Mouse (Mus musculus) hindbrain, embryonic 12.5 days (tissue): ENCODE data around the gene Grip2. TPM values are rescaled to one million over a fixed set of nuclear protein-coding genes. Genes with fewer than 3 reads are reported as not detected.

Experiments used
- ATAC-seq: fragments of 200-750 bp; cut with Nextera tagmentation; 2 replicates; pipeline ENCODE4 v1.8.0; 2017; ENCODE audit warnings: moderate TSS enrichment; ENCODE audit not compliant: low FRiP score
- H3K27ac ChIP-seq: fragments of 300-500 bp; sonication (generic); 2 replicates; pipeline ENCODE4 v1.5.1; 2016; ENCODE audit warnings: mild to moderate bottlenecking
- H3K27me3 ChIP-seq: fragments of 300-500 bp; sonication (generic); 2 replicates; pipeline ENCODE4 v1.6.1; 2016; ENCODE audit warnings: mild to moderate bottlenecking
- H3K36me3 ChIP-seq: fragments of 300-500 bp; sonication (generic); 2 replicates; pipeline ENCODE4 v1.6.1; 2016; ENCODE audit warnings: mild to moderate bottlenecking
- H3K4me1 ChIP-seq: fragments of 300-500 bp; sonication (generic); 2 replicates; pipeline ENCODE4 v1.6.1; 2016
- H3K4me2 ChIP-seq: fragments of 300-500 bp; sonication (generic); replicated peaks from 2 replicates; pipeline ENCODE4 v1.6.1; 2016; ENCODE audit warnings: mild to moderate bottlenecking
- H3K4me3 ChIP-seq: fragments of 300-500 bp; sonication (generic); 2 replicates; pipeline ENCODE4 v1.5.1; 2016; ENCODE audit warnings: mild to moderate bottlenecking
- H3K9ac ChIP-seq: fragments of 300-500 bp; sonication (generic); 2 replicates; pipeline ENCODE4 v1.6.1; 2016; ENCODE audit warnings: mild to moderate bottlenecking, moderate library complexity
- H3K9me3 ChIP-seq: fragments of 300-500 bp; sonication (generic); replicated peaks from 2 replicates; pipeline ENCODE4 v1.6.1; 2016; ENCODE audit warnings: mild to moderate bottlenecking
- WGBS: fragments of 180-500 bp; shearing (Covaris S2); methylation state at CpG from one replicate; pipeline ENCODE4 v1.1.7; 2016; 5-methylcytosine and 5-hydroxymethylcytosine counted together
- polyA plus RNA-seq: library from polyadenylated mRNA; unstranded; fragments of >200 nt; fragmentation: Nextera tagmentation; extraction: Ambion mirVana; gene quantifications from 2 replicates; pipeline ENCODE4 v1.2.1, GENCODE M21; 2016

Grip2 gene
- polyA plus RNA-seq, 1 experiment from 2014 or later: 2.7 TPM

GRCm38 (mm10) chr6:91743886-91744285 is 83.2 kb downstream of the Grip2 start:
- H3K27me3 ChIP-seq: no peaks in the 10 kb centered on the region
- no peak overlapping the region for H3K4me3 ChIP-seq
- H3K4me2 ChIP-seq: no peak overlapping the region
- peaks cover 2% of the 10 kb centered on the region; the same call in 1 of the 2 replicates for H3K9me3 ChIP-seq
- H3K9ac ChIP-seq: no peak overlapping the region
- peaks cover 82% of the 10 kb centered on the region for H3K36me3 ChIP-seq
- H3K4me1 ChIP-seq: no peaks in the 10 kb centered on the region
- ATAC-seq: no peak
- H3K27ac ChIP-seq: no peak overlapping the region
- WGBS: 55% methylated on average over 4 of the region's 4 CpGs

GRCm38 (mm10) chr6:91742995-91743394 is 84.1 kb downstream of the Grip2 start:
- Histone ChIP-seq H3K9ac (no peak overlapping the region), H3K4me3 (no peak overlapping the region), H3K27ac (no peak overlapping the region), H3K4me1 (peaks cover 2% of the 10 kb centered on the region; the same call in 1 of the 2 replicates), H3K4me2 (no peak overlapping the region), H3K36me3 (peaks cover 80% of the 10 kb centered on the region), H3K27me3 (no peaks in the 10 kb centered on the region), H3K9me3 (no peaks in the 10 kb centered on the region)
- WGBS: 79% methylated on average over 8 of the region's 8 CpGs
- no peak for ATAC-seq

DNA sequence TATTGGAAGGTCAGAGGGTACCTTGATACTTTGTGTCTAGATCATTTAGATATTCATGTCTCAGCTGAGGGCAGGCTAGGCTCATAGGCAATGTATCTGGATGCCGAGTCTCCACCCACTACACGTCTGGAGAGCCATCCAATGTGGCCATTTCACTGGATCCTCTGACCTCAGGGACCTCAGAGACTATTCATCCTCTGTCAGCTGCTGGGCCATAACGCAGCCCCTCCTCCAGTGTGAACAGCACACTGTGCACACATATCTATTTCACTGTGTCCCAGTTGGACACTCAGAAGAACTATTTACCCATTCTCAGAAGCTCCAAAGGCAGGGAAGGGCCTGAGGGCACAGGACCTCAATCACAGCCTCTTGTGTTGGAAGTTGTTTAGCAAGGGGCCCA is 84.6 kb downstream of the Grip2 start:
- peaks cover 75% of the 10 kb centered on the region for H3K36me3 ChIP-seq
- no peak for ATAC-seq

DNA sequence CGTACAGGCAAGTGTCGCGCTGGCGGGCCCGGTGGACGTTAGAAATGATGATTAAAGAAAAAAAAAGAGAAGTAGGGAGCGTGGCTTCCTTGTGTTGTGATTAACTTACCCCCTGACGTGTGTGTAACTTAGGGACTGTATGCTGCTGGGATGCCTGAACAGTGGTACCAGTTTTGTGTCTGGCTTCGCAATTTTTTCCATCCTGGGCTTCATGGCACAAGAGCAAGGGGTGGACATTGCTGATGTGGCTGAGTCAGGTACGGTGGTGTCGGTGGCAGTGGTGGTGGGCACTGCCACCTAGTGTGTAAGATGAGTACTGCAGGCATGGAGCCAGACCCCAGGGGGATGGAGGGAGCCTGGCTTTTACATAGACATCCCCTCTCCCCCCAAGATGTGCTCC is 86.0 kb downstream of the Grip2 start:
- Histone ChIP-seq H3K4me2 (no peak overlapping the region), H3K27me3 (no peaks in the 10 kb centered on the region), H3K9ac (no peak overlapping the region), H3K36me3 (peaks cover 71% of the 10 kb centered on the region), H3K27ac (no peak overlapping the region), H3K9me3 (no peaks in the 10 kb centered on the region), H3K4me1 (peaks cover 4% of the 10 kb centered on the region; the same call in 1 of the 2 replicates), H3K4me3 (no peak overlapping the region)
- 72% methylated on average over 11 of the region's 11 CpGs for WGBS
- ATAC-seq: peak; percentile 73

More for the DNA sequence above, 84.6 kb downstream of the Grip2 start:
- 60% methylated on average over 3 of the region's 3 CpGs for WGBS
- H3K4me3 ChIP-seq: no peak overlapping the region
- H3K9me3 ChIP-seq: no peaks in the 10 kb centered on the region
- H3K9ac ChIP-seq: no peak overlapping the region
- no peaks in the 10 kb centered on the region for H3K27me3 ChIP-seq
- peaks cover 4% of the 10 kb centered on the region; the same call in 1 of the 2 replicates for H3K4me1 ChIP-seq
- no peak overlapping the region for H3K27ac ChIP-seq
- H3K4me2 ChIP-seq: no peak overlapping the region

DNA sequence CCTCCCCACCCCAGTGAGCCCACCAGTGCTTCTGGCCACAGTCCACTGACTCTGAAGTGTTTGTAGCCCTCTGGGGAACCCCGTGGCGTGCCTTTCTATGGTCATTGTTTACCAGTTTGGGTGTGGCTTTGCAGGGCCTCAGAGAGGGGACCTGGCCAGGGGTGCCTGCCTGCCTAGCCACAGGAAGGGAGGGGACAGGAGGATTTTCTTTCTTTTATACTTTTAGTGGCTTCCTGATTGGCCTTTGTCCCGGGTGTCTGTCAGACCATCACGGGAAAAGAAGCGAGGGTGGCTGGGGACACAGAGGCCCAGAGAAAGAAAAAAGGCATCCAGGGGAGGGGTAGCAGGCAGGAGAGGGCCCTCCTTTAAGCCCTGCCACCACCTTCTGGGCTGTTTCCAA is 89.0 kb downstream of the Grip2 start:
- Histone ChIP-seq H3K4me2 (no peak overlapping the region), H3K4me1 (peaks cover 4% of the 10 kb centered on the region; the same call in 1 of the 2 replicates), H3K36me3 (peaks cover 76% of the 10 kb centered on the region), H3K27ac (no peak overlapping the region), H3K9ac (no peak overlapping the region), H3K27me3 (no peaks in the 10 kb centered on the region), H3K9me3 (no peaks in the 10 kb centered on the region), H3K4me3 (no peak overlapping the region)
- 36% methylated on average over 5 of the region's 5 CpGs for WGBS
- no peak for ATAC-seq

GRCm38 (mm10) chr6:91737451-91737850 is 89.6 kb downstream of the Grip2 start:
- Histone ChIP-seq H3K9me3 (no peaks in the 10 kb centered on the region), H3K4me3 (no peak overlapping the region), H3K4me2 (no peak overlapping the region), H3K9ac (no peak overlapping the region), H3K36me3 (peaks cover 76% of the 10 kb centered on the region), H3K27ac (no peak overlapping the region), H3K27me3 (no peaks in the 10 kb centered on the region), H3K4me1 (peaks cover 4% of the 10 kb centered on the region; the same call in 1 of the 2 replicates)
- ATAC-seq: no peak
- 83% methylated on average over 7 of the region's 7 CpGs for WGBS

GRCm38 (mm10) chr6:91736471-91736870 is 90.6 kb downstream of the Grip2 start:
- 42% methylated on average over 5 of the region's 5 CpGs for WGBS
- peaks cover 11% of the 10 kb centered on the region for H3K4me1 ChIP-seq
- no peak for ATAC-seq
- no peaks in the 10 kb centered on the region for H3K9me3 ChIP-seq
- no peaks in the 10 kb centered on the region for H3K27me3 ChIP-seq
- H3K9ac ChIP-seq: no peak overlapping the region
- peaks cover 67% of the 10 kb centered on the region for H3K36me3 ChIP-seq
- peak overlapping the region; percentile 17; the same call in 1 of the 2 replicates for H3K27ac ChIP-seq
- no peak overlapping the region for H3K4me2 ChIP-seq
- no peak overlapping the region for H3K4me3 ChIP-seq

- H3K4me1 ChIP-seq: peaks cover 37% of the 10 kb centered on the region
- H3K36me3 ChIP-seq: peaks cover 51% of the 10 kb centered on the region
Measured at GRCm38 (mm10) chr6:91732138-91732537, 94.9 kb downstream of the Grip2 start.

DNA sequence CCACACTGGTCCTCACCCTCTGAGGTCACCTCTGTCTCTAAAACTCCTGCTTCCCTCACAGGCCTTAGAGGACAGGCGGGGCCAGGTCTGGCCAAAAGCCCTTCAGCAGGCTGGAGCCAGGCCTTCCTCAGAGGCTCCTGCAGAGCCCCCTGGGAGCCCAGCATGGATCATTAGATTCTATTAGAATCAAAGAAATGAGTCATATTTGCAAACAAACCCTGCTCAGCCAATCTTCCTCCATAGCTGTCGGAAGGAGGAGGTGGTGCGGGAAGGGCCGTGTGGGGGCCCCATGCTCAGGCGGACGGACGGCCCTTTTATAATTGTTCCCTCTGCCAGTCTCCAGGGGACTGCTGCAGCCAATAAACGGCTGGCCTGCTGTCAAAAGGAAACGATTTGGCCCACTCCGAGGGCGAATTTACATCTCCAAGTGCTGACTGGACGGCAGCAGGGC is 97.3 kb downstream of the Grip2 start:
- Histone ChIP-seq H3K27me3 (no peaks in the 10 kb centered on the region), H3K36me3 (peaks cover 51% of the 10 kb centered on the region), H3K4me3 (no peak overlapping the region), H3K4me2 (no peak overlapping the region; the same call in 1 of the 2 replicates), H3K4me1 (peaks cover 37% of the 10 kb centered on the region), H3K9ac (no peak overlapping the region), H3K27ac (peak overlapping the region; percentile 86), H3K9me3 (no peaks in the 10 kb centered on the region)
- peak; percentile 72 for ATAC-seq
- WGBS: 7% methylated on average over 12 of the region's 12 CpGs

More at GRCm38 (mm10) chr6:91732138-91732537, 94.9 kb downstream of the Grip2 start:
- Histone ChIP-seq H3K4me3 (no peak overlapping the region), H3K4me2 (no peak overlapping the region), H3K27ac (peak overlapping the region; percentile 8; the same call in 1 of the 2 replicates), H3K27me3 (no peaks in the 10 kb centered on the region), H3K9ac (no peak overlapping the region), H3K9me3 (no peaks in the 10 kb centered on the region)
- no peak for ATAC-seq
- WGBS: 80% methylated on average over 11 of the region's 11 CpGs

DNA sequence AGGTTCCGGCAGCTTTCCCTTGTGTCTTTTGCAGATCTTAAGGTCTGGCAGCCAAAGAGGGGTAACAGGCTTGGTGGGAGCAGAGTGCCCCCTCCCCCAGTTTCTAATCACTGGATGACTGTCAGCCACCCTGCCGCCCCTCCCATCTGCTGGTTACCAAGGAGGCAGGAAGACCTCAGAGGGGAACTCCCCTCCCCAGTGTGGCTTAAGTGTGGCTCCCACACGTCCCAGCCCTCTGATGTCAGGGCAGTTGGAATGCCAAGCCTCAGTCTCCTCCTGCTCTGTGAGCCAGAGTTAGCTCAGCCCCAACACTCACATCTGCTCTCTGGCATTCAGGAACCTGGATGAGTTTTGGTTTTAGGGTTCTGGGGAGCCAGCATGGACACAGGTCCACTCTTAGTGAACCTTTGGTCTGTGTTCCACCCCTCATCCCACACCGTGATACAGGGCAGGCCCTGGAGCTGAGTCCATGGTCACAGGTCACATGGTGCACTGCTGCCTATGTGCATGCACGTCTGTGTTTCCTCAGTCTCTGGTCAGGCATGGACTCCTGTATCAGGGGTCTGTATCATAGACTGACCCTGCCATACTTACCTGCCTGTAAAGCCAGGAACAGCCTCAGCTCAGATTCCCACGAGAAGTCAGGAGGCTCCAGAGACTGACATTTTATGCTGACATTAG is 98.0 kb downstream of the Grip2 start:
- ATAC-seq: peak; percentile 43
- H3K27ac ChIP-seq: peak overlapping the region; percentile 86
- H3K27me3 ChIP-seq: no peaks in the 10 kb centered on the region
- peaks cover 54% of the 10 kb centered on the region for H3K36me3 ChIP-seq
- WGBS: 30% methylated on average over 6 of the region's 6 CpGs
- no peaks in the 10 kb centered on the region for H3K9me3 ChIP-seq
- no peak overlapping the region for H3K4me2 ChIP-seq
- peak overlapping the region; percentile 15; the same call in 1 of the 2 replicates for H3K9ac ChIP-seq
- peaks cover 37% of the 10 kb centered on the region for H3K4me1 ChIP-seq
- H3K4me3 ChIP-seq: no peak overlapping the region

DNA sequence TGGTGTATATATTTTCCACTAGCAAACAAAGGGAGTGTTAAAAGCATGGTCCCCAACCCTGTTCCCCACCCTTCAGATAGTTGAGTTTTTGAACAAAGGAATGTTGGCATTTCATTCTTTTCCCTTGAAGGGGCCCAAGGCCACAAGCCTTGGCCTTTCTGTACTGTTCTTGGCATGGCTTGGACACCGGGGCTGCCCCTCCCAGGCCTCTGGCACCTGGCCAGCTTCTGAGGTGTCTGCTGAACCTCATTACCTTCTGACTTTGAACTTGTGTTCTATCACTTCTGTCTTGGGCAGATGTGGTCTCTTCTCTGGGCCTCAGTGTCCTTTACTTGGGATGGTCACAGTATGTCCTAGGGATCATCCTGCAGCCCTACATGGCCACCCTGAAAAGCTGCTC is 99.7 kb downstream of the Grip2 start:
- ATAC-seq: no peak
- Histone ChIP-seq H3K9me3 (no peaks in the 10 kb centered on the region), H3K4me2 (no peak overlapping the region), H3K36me3 (peaks cover 50% of the 10 kb centered on the region), H3K4me3 (no peak overlapping the region), H3K27ac (no peak overlapping the region), H3K9ac (no peak overlapping the region), H3K27me3 (no peaks in the 10 kb centered on the region), H3K4me1 (peaks cover 37% of the 10 kb centered on the region)
- WGBS: 76% methylated on average over 1 of the region's 1 CpGs

DNA sequence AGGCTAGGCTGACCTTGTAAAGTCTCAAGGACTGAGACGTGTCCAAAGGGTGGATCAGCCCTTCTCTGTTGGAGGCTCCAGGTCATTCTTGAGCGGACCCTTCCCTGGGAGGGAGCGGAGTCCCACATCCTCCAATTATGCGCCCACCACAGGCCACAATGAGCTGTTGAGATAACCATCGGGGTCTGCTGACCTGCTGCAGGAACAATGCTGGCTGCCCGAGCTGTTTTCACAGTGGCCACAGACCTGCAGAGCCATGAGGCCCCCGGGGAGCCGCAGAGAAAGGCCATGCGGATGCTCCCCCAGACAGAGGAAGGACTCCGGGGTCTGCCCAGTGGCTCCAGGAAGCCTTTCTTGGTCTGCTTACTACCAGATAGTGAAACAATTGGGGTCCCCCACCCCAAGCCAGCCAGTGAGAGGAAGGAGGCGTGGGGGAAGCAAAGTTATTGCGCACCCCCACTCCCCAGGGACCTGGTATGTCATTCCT is 105.8 kb downstream of the Grip2 start:
- Histone ChIP-seq H3K36me3 (peaks cover 33% of the 10 kb centered on the region), H3K4me2 (0 out of 2 replicates have a peak overlapping the region, but pooled peaks have one; percentile 39), H3K9ac (no peak overlapping the region), H3K9me3 (no peaks in the 10 kb centered on the region), H3K4me1 (peaks cover 46% of the 10 kb centered on the region), H3K27ac (peak overlapping the region; percentile 94), H3K4me3 (no peak overlapping the region), H3K27me3 (no peaks in the 10 kb centered on the region)
- no peak for ATAC-seq
- WGBS: 19% methylated on average over 12 of the region's 12 CpGs
